Mouse (Mus musculus) MEL (cell line): ENCODE data around the gene Zfp661. TPM values are rescaled to one million over a fixed set of nuclear protein-coding genes. Genes with fewer than 3 reads are reported as not detected.
"Not testable (repeated sequence)": the region's sequence is repeated elsewhere in the genome, so short reads cannot be mapped to it uniquely, and the experiment has no call there.

Source experiments
- DNase-seq: peaks from one replicate; pipeline ENCODE4 v3.0.0; 2011; ENCODE audit warnings: low read depth, low spot score
- H3K27ac ChIP-seq: 2 replicates; pipeline ENCODE4 v1.5.1; 2012; ENCODE audit warnings: low read depth, mild to moderate bottlenecking, control low read depth, low read length, moderate library complexity; ENCODE audit not compliant: control insufficient read depth
- H3K27me3 ChIP-seq, 2 experiments: fragments of 150-350 bp in 1 of 2; sonication (generic) in 1 of 2; 2 replicates each; pipeline ENCODE4 v1.6.1; 2012; ENCODE audit warnings: low read length in 2 of 2, mild to moderate bottlenecking in 2 of 2, improper control_type of control experiment in 1 of 2, moderate library complexity in 1 of 2; ENCODE audit not compliant: insufficient read depth in 2 of 2, control insufficient read depth in 1 of 2
- H3K36me3 ChIP-seq, 2 experiments: 2 replicates each; pipeline ENCODE4 v1.6.1; 2012 to 2014; ENCODE audit warnings: low read length in 2 of 2, improper control_type of control experiment in 1 of 2, inconsistent platforms in 1 of 2, mild to moderate bottlenecking in 1 of 2; ENCODE audit not compliant: insufficient read depth in 2 of 2, control insufficient read depth in 1 of 2
- H3K4me1 ChIP-seq, 2 experiments: fragments of 150-350 bp in 1 of 2; sonication (generic) in 1 of 2; 2 replicates each; pipeline ENCODE4 v1.6.1; 2012; ENCODE audit warnings: low read length in 2 of 2, improper control_type of control experiment in 1 of 2, mild to moderate bottlenecking in 1 of 2; ENCODE audit not compliant: insufficient read depth in 2 of 2, control insufficient read depth in 1 of 2
- H3K4me3 ChIP-seq, 2 experiments: fragments of 150-350 bp in 1 of 2; sonication (generic) in 1 of 2; 2 replicates each; pipeline ENCODE4 v1.5.1; 2012; ENCODE audit warnings: low read depth in 2 of 2, low read length in 2 of 2, mild to moderate bottlenecking in 2 of 2, moderate library complexity in 2 of 2, control low read depth in 1 of 2, improper control_type of control experiment in 1 of 2; ENCODE audit not compliant: control insufficient read depth in 1 of 2, insufficient read depth in 1 of 2
- H3K79me2 ChIP-seq: 2 replicates; pipeline ENCODE4 v1.6.1; 2012; ENCODE audit warnings: mild to moderate bottlenecking, low read length, moderate library complexity; ENCODE audit not compliant: control insufficient read depth, poor library complexity, insufficient read depth
- H3K9ac ChIP-seq: 2 replicates; pipeline ENCODE4 v1.6.1; 2012; ENCODE audit warnings: low read depth, mild to moderate bottlenecking, control low read depth, low read length, moderate library complexity; ENCODE audit not compliant: control insufficient read depth, poor library complexity, severe bottlenecking
- H3K9me3 ChIP-seq: fragments of 150-350 bp; sonication (generic); replicated peaks from 2 replicates; pipeline ENCODE4 v1.6.1; 2012; ENCODE audit warnings: mild to moderate bottlenecking, low read length, improper control_type of control experiment, moderate library complexity; ENCODE audit not compliant: insufficient read depth
- BHLHE40 ChIP-seq: IDR thresholded peaks from 2 replicates; pipeline ENCODE4 v1.6.1; 2012; ENCODE audit warnings: low read depth, mild to moderate bottlenecking, inconsistent platforms, low read length, improper control_type of control experiment, borderline replicate concordance
- CTCF ChIP-seq, 3 experiments: IDR thresholded peaks in 2 of 3; conservative IDR thresholded peaks in 1 of 3; 2 replicates each; pipeline ENCODE4 v1.5.1; 2011 to 2012; ENCODE audit warnings: low read length in 3 of 3, low read depth in 2 of 3, mild to moderate bottlenecking in 2 of 3, improper control_type of control experiment in 1 of 3, inconsistent platforms in 1 of 3, mixed read lengths in 1 of 3, moderate library complexity in 1 of 3; ENCODE audit not compliant: control insufficient read depth in 1 of 3, insufficient read depth in 1 of 3, poor library complexity in 1 of 3, severe bottlenecking in 1 of 3
- EP300 ChIP-seq, 2 experiments: IDR thresholded peaks; 2 replicates each; pipeline ENCODE4 v1.6.1; 2011; ENCODE audit warnings: improper control_type of control experiment in 2 of 2, low read length in 2 of 2, low read depth in 1 of 2, mild to moderate bottlenecking in 1 of 2
- GABPA ChIP-seq: IDR thresholded peaks from 2 replicates; pipeline ENCODE4 v1.6.1; 2012; ENCODE audit warnings: low read depth, mild to moderate bottlenecking, inconsistent platforms, low read length, improper control_type of control experiment, moderate library complexity
- HCFC1 ChIP-seq: IDR thresholded peaks from 2 replicates; pipeline ENCODE4 v1.6.1; 2012; ENCODE audit warnings: low read depth, mild to moderate bottlenecking, inconsistent platforms, low read length, improper control_type of control experiment, moderate library complexity
- MAX ChIP-seq: IDR thresholded peaks from 2 replicates; pipeline ENCODE4 v1.6.1; 2011; ENCODE audit warnings: low read length, improper control_type of control experiment
- MYB ChIP-seq: IDR thresholded peaks from 2 replicates; pipeline ENCODE4 v1.6.1; 2011; ENCODE audit warnings: mild to moderate bottlenecking, low read depth, low read length, improper control_type of control experiment
- MYC ChIP-seq: IDR thresholded peaks from 2 replicates; pipeline ENCODE4 v1.6.1; 2011; ENCODE audit warnings: low read depth, mild to moderate bottlenecking, low read length, improper control_type of control experiment, moderate library complexity
- NELFE ChIP-seq: IDR thresholded peaks from 2 replicates; pipeline ENCODE4 v1.6.1; 2011; ENCODE audit warnings: low read depth, low read length, improper control_type of control experiment
- POLR2A ChIP-seq, 2 experiments: IDR thresholded peaks; 2 replicates each; pipeline ENCODE4 v1.6.1; 2011 to 2012; ENCODE audit warnings: low read length in 2 of 2, mild to moderate bottlenecking in 2 of 2, control low read depth in 1 of 2, improper control_type of control experiment in 1 of 2, low read depth in 1 of 2, moderate library complexity in 1 of 2; ENCODE audit not compliant: control insufficient read depth in 1 of 2, insufficient read depth in 1 of 2, poor library complexity in 1 of 2
- POLR2AphosphoS2 ChIP-seq: IDR thresholded peaks from 2 replicates; pipeline ENCODE4 v1.6.1; 2011; ENCODE audit warnings: low read length, improper control_type of control experiment
- POLR2AphosphoS5 ChIP-seq: IDR thresholded peaks from 2 replicates; pipeline ENCODE4 v1.6.1; 2012; ENCODE audit warnings: low read depth, borderline replicate concordance, mild to moderate bottlenecking, inconsistent platforms, low read length, moderate library complexity, mixed read lengths
- SIN3A ChIP-seq: IDR thresholded peaks from 2 replicates; pipeline ENCODE4 v1.6.1; 2012; ENCODE audit warnings: low read length, improper control_type of control experiment, inconsistent platforms
- SMC3 ChIP-seq: IDR thresholded peaks from 2 replicates; pipeline ENCODE4 v1.6.1; 2011; ENCODE audit warnings: low read depth, low read length, improper control_type of control experiment
- TBP ChIP-seq: IDR thresholded peaks from 2 replicates; pipeline ENCODE4 v1.8.0; 2011; ENCODE audit warnings: low read depth, low read length, improper control_type of control experiment
- TCF12 ChIP-seq: IDR thresholded peaks from 2 replicates; pipeline ENCODE4 v1.6.1; 2014; ENCODE audit warnings: low read depth, mild to moderate bottlenecking, inconsistent platforms, low read length, improper control_type of control experiment, moderate library complexity
- ZKSCAN1 ChIP-seq: IDR thresholded peaks from 2 replicates; pipeline ENCODE4 v1.6.1; 2012; ENCODE audit warnings: low read depth, mild to moderate bottlenecking, inconsistent platforms, low read length, improper control_type of control experiment, moderate library complexity
- ZNF384 ChIP-seq: IDR thresholded peaks from 2 replicates; pipeline ENCODE4 v1.6.1; 2012; ENCODE audit warnings: low read depth, mild to moderate bottlenecking, inconsistent platforms, low read length, improper control_type of control experiment
- polyA plus RNA-seq, 2 experiments: library from polyadenylated mRNA; stranded (reverse) in 1 of 2; unstranded in 1 of 2; fragments of >175 nt in 1 of 2; fragments of >200 nt in 1 of 2; gene quantifications; 2 replicates each; pipeline versions ENCODE4 v1.2.1 to v1.2.4; 2012; ENCODE audit warnings: low replicate concordance in 2 of 2, low read depth in 1 of 2; ENCODE audit not compliant: insufficient read length in 2 of 2, insufficient read depth in 1 of 2, missing spikeins in 1 of 2
- total RNA-seq: library from RNA; depleted of rRNA; stranded (reverse); fragments of 300-350 nt; gene quantifications from 2 replicates; pipeline ENCODE4 v1.2.3, GENCODE M21; 2012

Zfp661 gene
- total and polyA plus RNA-seq, 3 experiments, result 4.2 to 5.9 TPM; not detected in 1

GRCm38 (mm10) chr2:127605203-127605602, 18.3 kb upstream of the Zfp661 start:
- H3K4me3 ChIP-seq, result no peak overlapping the region
- no peak for TF ChIP-seq CTCF (IDR thresholded peaks at IDR 0.05 in 2 of 3, conservative IDR thresholded peaks at IDR 0.05 in 1 of 3; ENCODE audit: control insufficient read depth in 1 of 3, insufficient read depth in 1 of 3, low read depth in 2 of 3, low read length in 3 of 3, poor library complexity in 1 of 3, severe bottlenecking in 1 of 3)
- TF ChIP-seq HCFC1, result no peak
- no peak for DNase-seq
- H3K36me3 ChIP-seq, result peaks cover 0 to 12% of the 10 kb centered on the region in 2 experiments; a peak in 2 of 4 replicates
- no peaks in the 10 kb centered on the region for H3K9me3 ChIP-seq
- H3K27ac ChIP-seq, result no peak overlapping the region
- H3K27me3 ChIP-seq, result no peaks in the 10 kb centered on the region
- H3K79me2 ChIP-seq, result no peaks in the 10 kb centered on the region
- H3K4me1 ChIP-seq, result no peaks in the 10 kb centered on the region
- H3K9ac ChIP-seq, result no peak overlapping the region

- H3K27me3 ChIP-seq, H3K27ac ChIP-seq, DNase-seq, H3K9ac ChIP-seq, H3K9me3 ChIP-seq, H3K4me3 ChIP-seq, H3K4me1 ChIP-seq, H3K79me2 ChIP-seq: not testable (repeated sequence)
- H3K36me3 ChIP-seq, result peaks cover 0 to 12% of the 10 kb centered on the region in 2 experiments; a peak in 2 of 4 replicates
Measured at GRCm38 (mm10) chr2:127603383-127603782, 16.5 kb upstream of the Zfp661 start.

GRCm38 (mm10) chr2:127590840-127591239, 3.9 kb upstream of the Zfp661 start:
- DNase-seq, result peak; percentile 33
- Histone ChIP-seq H3K4me1 (peaks cover 0 to 14% of the 10 kb centered on the region in 2 experiments; a peak in 2 of 4 replicates), H3K4me3 (no peak overlapping the region), H3K36me3 (peaks cover 0 to 8% of the 10 kb centered on the region in 2 experiments), H3K27ac (no peak overlapping the region), H3K9me3 (no peaks in the 10 kb centered on the region), H3K79me2 (peaks cover 24% of the 10 kb centered on the region), H3K9ac (no peak overlapping the region), H3K27me3 (no peaks in the 10 kb centered on the region)
- TF ChIP-seq CTCF (IDR thresholded peaks at IDR 0.05 in 2 of 3, conservative IDR thresholded peaks at IDR 0.05 in 1 of 3; ENCODE audit: control insufficient read depth in 1 of 3, insufficient read depth in 1 of 3, low read depth in 2 of 3, low read length in 3 of 3, poor library complexity in 1 of 3, severe bottlenecking in 1 of 3) (peak in 2 of 3 experiments; percentile 11 to 30; a peak in 2 of 6 replicates), SMC3 (0 out of 2 replicates have a peak, but pooled peaks have one; percentile 18), POLR2AphosphoS2 (no peak), MYC (no peak), ZNF384 (no peak)

- TF ChIP-seq MAX, result no peak
- TF ChIP-seq ZKSCAN1, result no peak
- no peak for TF ChIP-seq POLR2AphosphoS2
- no peak for TF ChIP-seq NELFE
- TF ChIP-seq TCF12, result no peak
- no peak for TF ChIP-seq MYB
- no peak for TF ChIP-seq TBP
- TF ChIP-seq POLR2AphosphoS5, result no peak
- no peak for TF ChIP-seq BHLHE40
- TF ChIP-seq POLR2A (IDR thresholded peaks at IDR 0.05; ENCODE audit: control insufficient read depth in 1 of 2, insufficient read depth in 1 of 2, low read depth in 1 of 2, low read length in 2 of 2, poor library complexity in 1 of 2), result no peak
- TF ChIP-seq EP300 (IDR thresholded peaks at IDR 0.05; ENCODE audit: low read depth in 1 of 2, low read length in 2 of 2), result no peak
- TF ChIP-seq GABPA, result no peak
- TF ChIP-seq SIN3A, result no peak
- DNase-seq, result no peak
- Histone ChIP-seq H3K79me2 (peaks cover 24% of the 10 kb centered on the region), H3K27me3 (no peaks in the 10 kb centered on the region), H3K9me3 (no peaks in the 10 kb centered on the region), H3K4me3 (no peak overlapping the region), H3K27ac (no peak overlapping the region), H3K9ac (no peak overlapping the region), H3K4me1 (peaks cover 0 to 14% of the 10 kb centered on the region in 2 experiments; a peak in 2 of 4 replicates), H3K36me3 (peaks cover 0 to 8% of the 10 kb centered on the region in 2 experiments)
Measured at GRCm38 (mm10) chr2:127590204-127590603, 3.3 kb upstream of the Zfp661 start.
